Mouse (Mus musculus): ENCODE results near the gene Slc35d2. TPM values are rescaled to one million over a fixed set of nuclear protein-coding genes. Genes with fewer than 3 reads are reported as not detected.
A peak's percentile ranks its signal among the peaks of the same experiment; 100 is the strongest.

Gene Slc35d2
- total RNA-seq, 2 experiments from 2014 or later = 3.5 to 5.4 TPM

GRCm38 (mm10) chr13:64120760-64121159 lies 8.4 kb downstream of the Slc35d2 start:
- ATAC-seq (replicated peaks; ENCODE audit: poor library complexity) = peak; percentile 52; the same call in 1 of the 2 replicates

- no peak for ATAC-seq (replicated peaks; ENCODE audit: poor library complexity)
Observed at GRCm38 (mm10) chr13:64117442-64117841, 11.7 kb downstream of the Slc35d2 start.

GRCm38 (mm10) chr13:64110421-64110820 lies 18.7 kb downstream of the Slc35d2 start:
- no peak for ATAC-seq (replicated peaks; ENCODE audit: poor library complexity)

GRCm38 (mm10) chr13:64108381-64108850 lies 20.8 kb downstream of the Slc35d2 start:
- peak; percentile 55 for ATAC-seq (replicated peaks; ENCODE audit: poor library complexity)

- ATAC-seq (replicated peaks; ENCODE audit: poor library complexity) = peak; percentile 64
Observed at GRCm38 (mm10) chr13:64107535-64107934, 21.6 kb downstream of the Slc35d2 start.

- ATAC-seq (replicated peaks; ENCODE audit: poor library complexity) = no peak
Observed at GRCm38 (mm10) chr13:64107105-64107504, 22.1 kb downstream of the Slc35d2 start.

- no peak for ATAC-seq (replicated peaks; ENCODE audit: poor library complexity)
Observed at GRCm38 (mm10) chr13:64105690-64106089, 23.5 kb downstream of the Slc35d2 start.

- peak; percentile 88 for ATAC-seq (replicated peaks; ENCODE audit: poor library complexity)
Observed at GRCm38 (mm10) chr13:64100186-64100585, 29.0 kb downstream of the Slc35d2 start.

GRCm38 (mm10) chr13:64098992-64099391 lies 30.2 kb downstream of the Slc35d2 start:
- ATAC-seq (replicated peaks; ENCODE audit: poor library complexity) = peak; percentile 74

- ATAC-seq (replicated peaks; ENCODE audit: poor library complexity) = peak; percentile 70
Observed at GRCm38 (mm10) chr13:64093341-64093740, 35.8 kb downstream of the Slc35d2 start.

GRCm38 (mm10) chr13:64092752-64093151 lies 36.4 kb downstream of the Slc35d2 start:
- ATAC-seq (replicated peaks; ENCODE audit: poor library complexity) = no peak

GRCm38 (mm10) chr13:64092141-64092540 lies 37.0 kb downstream of the Slc35d2 start:
- no peak for ATAC-seq (replicated peaks; ENCODE audit: poor library complexity)

- no peak for ATAC-seq (replicated peaks; ENCODE audit: poor library complexity)
Observed at GRCm38 (mm10) chr13:64091006-64091405, 38.2 kb downstream of the Slc35d2 start.

- ATAC-seq (replicated peaks; ENCODE audit: poor library complexity) = no peak
Observed at GRCm38 (mm10) chr13:64090278-64090677, 38.9 kb downstream of the Slc35d2 start.

GRCm38 (mm10) chr13:64089130-64089529 lies 40.0 kb downstream of the Slc35d2 start, which contains the start of gene Hsd17b3:
Hsd17b3 (minus strand) TSS chr13:64089230.
- no peak for ATAC-seq (replicated peaks; ENCODE audit: poor library complexity)

- no peak for ATAC-seq (replicated peaks; ENCODE audit: poor library complexity)
Observed at GRCm38 (mm10) chr13:64088057-64088456, 41.1 kb downstream of the Slc35d2 start.

GRCm38 (mm10) chr13:64086036-64086435 lies 43.1 kb downstream of the Slc35d2 start:
- ATAC-seq (replicated peaks; ENCODE audit: poor library complexity) = no peak

GRCm38 (mm10) chr13:64083331-64083730 lies 45.8 kb downstream of the Slc35d2 start:
- ATAC-seq (replicated peaks; ENCODE audit: poor library complexity) = no peak

GRCm38 (mm10) chr13:64081012-64081919 lies 47.9 kb downstream of the Slc35d2 start:
- no peak for ATAC-seq (replicated peaks; ENCODE audit: poor library complexity)

- no peak for ATAC-seq (replicated peaks; ENCODE audit: poor library complexity)
Observed at GRCm38 (mm10) chr13:64077591-64077990, 51.6 kb downstream of the Slc35d2 start.

- ATAC-seq (replicated peaks; ENCODE audit: poor library complexity) = no peak
Observed at GRCm38 (mm10) chr13:64076074-64076473, 53.1 kb downstream of the Slc35d2 start.

GRCm38 (mm10) chr13:64066653-64067052 lies 62.5 kb downstream of the Slc35d2 start:
- ATAC-seq (replicated peaks; ENCODE audit: poor library complexity) = no peak

All from megakaryocyte progenitor cell, adult 5-6 weeks (primary cell).